Mouse (Mus musculus) heart, adult 2 months (tissue): ENCODE measurements around the gene Zfp993.
"Not testable (repeated sequence)": the region's sequence is repeated elsewhere in the genome, so short reads cannot be mapped to it uniquely, and the experiment has no call there.

Experiments used
- CTCF ChIP-seq: fragments of 200-600 bp; IDR thresholded peaks from 2 replicates; pipeline ENCODE4 v1.8.1; 2022; ENCODE audit warnings: antibody characterized with exemption, mild to moderate bottlenecking, moderate library complexity
- EP300 ChIP-seq: fragments of 200-500 bp; IDR thresholded peaks from 2 replicates; pipeline ENCODE4 v1.6.1; 2011; ENCODE audit warnings: low read depth, low read length, control low read depth; ENCODE audit not compliant: insufficient read depth
- POLR2A ChIP-seq: fragments of 200-500 bp; IDR thresholded peaks from 2 replicates; pipeline ENCODE4 v1.6.1; 2011; ENCODE audit warnings: mild to moderate bottlenecking, low read depth, low read length, control low read depth; ENCODE audit not compliant: insufficient read depth

DNA sequence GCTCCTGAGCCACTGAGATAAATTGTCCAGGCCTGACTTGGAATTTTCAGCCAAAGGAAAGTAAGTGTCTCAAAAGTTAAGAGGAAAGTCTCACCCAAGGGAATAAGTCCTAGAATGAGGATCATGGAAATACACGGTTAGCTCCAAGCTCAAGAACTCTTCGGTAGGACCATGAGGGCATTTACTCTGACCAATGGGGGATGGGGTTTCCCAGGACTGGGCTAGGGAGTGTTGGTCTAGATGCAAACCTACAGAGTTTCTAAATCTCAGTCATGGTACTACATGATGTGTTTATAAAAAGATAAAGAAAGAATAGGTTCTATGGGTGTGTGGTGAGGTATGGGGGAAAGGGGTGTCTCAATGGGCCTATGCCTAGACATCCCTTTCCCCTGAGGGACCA is 38.9 kb downstream of the Zfp993 start:
- TF ChIP-seq CTCF, POLR2A, EP300: not testable (repeated sequence)
